Mouse (Mus musculus): Measurements from ENCODE around the gene Etfbkmt.

GRCm38 (mm10) chr6:149098993-149099392, 40.7 kb upstream of the Etfbkmt start:
- no peak for TF ChIP-seq CTCF (IDR thresholded peaks at IDR 0.05; ENCODE audit: control insufficient read depth, insufficient read depth, low read length)
- TF ChIP-seq POLR2A (IDR thresholded peaks at IDR 0.05; ENCODE audit: borderline replicate concordance, control insufficient read depth, low read depth, low read length): no peak
